Mouse (Mus musculus): ENCODE data around the gene Gga2. TPM values are rescaled to one million over a fixed set of nuclear protein-coding genes. Genes with fewer than 3 reads are reported as not detected.
A peak's percentile ranks its signal among the peaks of the same experiment; 100 is the strongest.

Gene Gga2
- total RNA-seq, 2 experiments from 2014 or later: 27.7 to 33.5 TPM

- DNase-seq (ENCODE audit: low spot score in 2 of 2): no peak
- intact Hi-C loops (cut with DNase I): no loop called here
These were observed 5.9 kb downstream of the Gga2 start for GRCm38 (mm10) chr7:122015105-122015504.

GRCm38 (mm10) chr7:122012949-122013348 is 8.1 kb downstream of the Gga2 start:
- intact Hi-C loops (cut with DNase I): no loop called here

DNA sequence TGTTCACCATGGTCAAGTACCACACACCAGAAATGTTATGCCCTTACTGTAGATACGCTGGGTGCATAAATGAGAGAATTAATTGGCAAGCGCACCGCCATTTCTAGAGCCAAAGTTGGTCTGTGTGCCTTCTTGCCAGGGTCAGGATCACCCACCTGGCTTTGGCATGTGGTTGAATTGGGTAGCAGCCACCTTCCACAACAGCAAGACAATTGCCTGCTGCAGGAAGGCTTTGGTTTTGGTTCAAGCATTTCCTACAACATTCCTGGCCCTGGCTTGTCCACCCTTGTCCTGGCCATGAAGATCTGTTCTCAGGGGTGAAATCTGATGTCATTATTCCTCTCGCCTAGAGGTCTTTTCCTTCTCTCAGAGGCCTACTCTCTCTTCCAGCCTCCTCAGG is 8.7 kb downstream of the Gga2 start:
- no peak for DNase-seq (ENCODE audit: low spot score in 2 of 2)
- intact Hi-C loops (cut with DNase I): no loop called here

More at GRCm38 (mm10) chr7:122012949-122013348, 8.1 kb downstream of the Gga2 start:
- no peak for DNase-seq (ENCODE audit: low spot score in 2 of 2)

DNA sequence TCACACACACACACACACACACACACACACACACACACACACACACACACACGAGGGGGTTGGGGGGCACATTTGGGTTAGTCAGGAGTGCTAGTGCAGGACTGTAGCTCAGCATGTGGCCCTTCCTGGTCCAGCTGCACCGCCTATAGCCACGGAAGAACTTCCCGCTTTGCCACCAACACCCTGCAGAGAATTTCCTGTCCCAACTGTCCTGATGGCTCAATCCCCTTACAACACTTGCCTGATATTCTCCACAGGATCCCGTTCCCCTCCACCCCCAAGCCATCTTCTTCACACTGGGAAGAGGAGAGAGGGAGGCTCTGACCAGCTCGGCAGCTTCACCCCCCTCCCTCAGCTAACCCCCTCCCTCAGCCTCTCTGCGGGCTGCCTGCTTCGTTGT is 20.6 kb downstream of the Gga2 start:
- DNase-seq (ENCODE audit: low spot score in 2 of 2): no peak
- intact Hi-C loops (cut with DNase I): no loop called here

GRCm38 (mm10) chr7:121995961-121996360 is 25.1 kb downstream of the Gga2 start:
- DNase-seq (ENCODE audit: low spot score in 2 of 2): no peak
- intact Hi-C loops (cut with DNase I): no loop called here

GRCm38 (mm10) chr7:121981307-121981871 is 39.6 kb downstream of the Gga2 start, which contains the start of gene Cog7:
Gene Cog7, minus strand, starts transcription at chr7:121981711.
- peak; percentile 93 to 94 for DNase-seq (ENCODE audit: low spot score in 2 of 2)
- intact Hi-C loops (cut with DNase I): no loop called here

GRCm38 (mm10) chr7:121975031-121975430 is 46.0 kb downstream of the Gga2 start:
- intact Hi-C loops (cut with DNase I): no loop called here

GRCm38 (mm10) chr7:121971698-121972097 is 49.3 kb downstream of the Gga2 start:
- DNase-seq (ENCODE audit: low spot score in 2 of 2): no peak
- intact Hi-C loops (cut with DNase I): no loop called here

More at GRCm38 (mm10) chr7:121975031-121975430, 46.0 kb downstream of the Gga2 start:
- DNase-seq (ENCODE audit: low spot score in 2 of 2): peak; percentile 48 to 63

DNA sequence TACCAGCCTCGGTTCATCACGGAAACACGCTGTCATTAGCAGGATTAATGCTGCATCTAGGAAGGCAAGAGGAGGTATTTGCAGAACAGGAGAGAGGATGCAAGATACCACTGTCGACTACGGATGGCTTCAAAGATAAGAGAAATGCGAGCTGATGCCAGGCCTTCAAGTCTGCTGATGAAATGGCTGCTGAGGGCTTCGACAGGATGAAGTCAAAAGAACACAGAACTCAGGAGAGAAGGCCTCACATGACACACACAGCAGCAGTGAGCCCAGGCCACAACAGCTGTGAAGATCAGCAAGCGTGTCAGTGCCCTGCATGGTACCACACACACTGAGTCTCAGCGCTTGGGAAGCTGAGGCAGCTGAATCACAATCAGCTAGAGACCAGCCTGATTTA is 50.8 kb downstream of the Gga2 start:
- intact Hi-C loops (cut with DNase I): no loop called here
- no peak for DNase-seq (ENCODE audit: low spot score in 2 of 2)

GRCm38 (mm10) chr7:121968816-121969215 is 52.2 kb downstream of the Gga2 start:
- intact Hi-C loops (cut with DNase I): no loop called here

DNA sequence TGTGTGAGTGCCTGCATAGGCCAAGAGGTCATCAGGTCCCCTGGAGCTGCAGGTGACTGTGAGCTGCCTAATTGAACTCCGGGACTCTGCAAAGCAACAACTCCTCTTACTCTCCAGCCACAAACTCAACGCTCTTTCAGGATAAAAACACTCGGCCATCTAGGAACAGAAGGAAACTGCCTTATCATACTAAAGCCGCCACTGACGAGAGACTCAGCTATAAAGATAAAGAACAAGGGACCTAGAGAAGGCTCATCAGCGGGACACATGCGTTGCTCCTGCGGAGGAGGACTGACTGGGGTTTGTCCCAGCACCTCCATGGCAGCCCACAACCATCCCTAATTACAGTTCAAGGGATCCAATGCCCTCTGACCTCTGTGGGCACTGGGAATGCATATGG is 52.8 kb downstream of the Gga2 start:
- intact Hi-C loops (cut with DNase I): no loop called here
- DNase-seq (ENCODE audit: low spot score in 2 of 2): no peak

More at GRCm38 (mm10) chr7:121968816-121969215, 52.2 kb downstream of the Gga2 start:
- no peak for DNase-seq (ENCODE audit: low spot score in 2 of 2)

GRCm38 (mm10) chr7:121966169-121966568 is 54.9 kb downstream of the Gga2 start:
- DNase-seq (ENCODE audit: low spot score in 2 of 2): no peak
- intact Hi-C loops (cut with DNase I): no loop called here

GRCm38 (mm10) chr7:121963883-121964398 is 57.1 kb downstream of the Gga2 start:
- DNase-seq (ENCODE audit: low spot score in 2 of 2): peak; percentile 58 to 79

DNA sequence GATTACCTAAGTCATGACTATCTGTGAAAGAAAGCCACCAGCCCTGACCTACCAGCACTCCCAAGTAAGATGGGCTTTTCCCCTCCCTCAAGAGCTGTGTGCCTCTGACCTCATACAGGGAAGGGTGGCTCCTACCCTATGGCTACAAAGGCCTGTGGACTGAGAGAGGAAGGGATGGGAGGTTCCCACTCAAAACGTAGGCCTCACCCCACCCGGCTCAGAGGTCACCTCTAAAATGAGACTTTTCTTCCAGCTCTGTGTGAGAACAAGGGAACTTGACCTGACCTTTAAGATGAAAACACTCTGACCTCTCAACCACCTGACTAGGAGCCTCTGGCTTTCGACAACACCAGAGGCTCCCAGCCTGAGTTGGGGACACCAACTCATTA is 58.5 kb downstream of the Gga2 start:
- no peak for DNase-seq (ENCODE audit: low spot score in 2 of 2)
- intact Hi-C loops (cut with DNase I): loop anchor here (5.0 kb wide), 1 partner anchor 475 kb away; no protein-coding TSS in a partner anchor

More at GRCm38 (mm10) chr7:121963883-121964398, 57.1 kb downstream of the Gga2 start:
- intact Hi-C loops (cut with DNase I): loop anchor here (1.0 to 5.0 kb wide), 2 partner anchors 230 to 477 kb away; partner anchors contain the start of gene Scnn1g

GRCm38 (mm10) chr7:121961913-121962570 is 59.0 kb downstream of the Gga2 start:
- intact Hi-C loops (cut with DNase I): loop anchor here (5.0 kb wide), 1 partner anchor 475 kb away; no protein-coding TSS in a partner anchor
- DNase-seq (ENCODE audit: low spot score in 2 of 2): no peak

GRCm38 (mm10) chr7:121955802-121956201 is 65.2 kb downstream of the Gga2 start:
- DNase-seq (ENCODE audit: low spot score in 2 of 2): no peak

GRCm38 (mm10) chr7:121954891-121955669 is 65.9 kb downstream of the Gga2 start:
- DNase-seq (ENCODE audit: low spot score in 2 of 2): no peak
- intact Hi-C loops (cut with DNase I): no loop called here

More at GRCm38 (mm10) chr7:121955802-121956201, 65.2 kb downstream of the Gga2 start:
- intact Hi-C loops (cut with DNase I): no loop called here

DNA sequence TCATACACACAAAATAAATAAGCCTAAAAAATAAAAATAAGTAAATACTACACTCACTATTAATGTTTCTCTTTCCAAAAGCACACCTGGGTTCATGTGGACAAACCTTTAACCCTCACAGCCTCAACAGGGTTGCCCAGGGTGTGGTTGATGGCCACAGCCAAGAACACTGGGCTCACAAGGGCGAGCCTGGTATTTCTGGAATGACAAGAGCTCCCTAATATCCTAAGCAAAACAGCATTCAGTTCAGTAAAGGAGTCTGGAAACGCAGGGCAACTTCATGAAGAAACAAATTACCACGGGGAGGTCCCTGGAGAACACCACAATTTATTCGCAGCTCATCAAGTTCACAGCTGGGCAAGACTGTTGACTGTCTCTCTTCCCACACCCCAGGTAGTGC is 73.5 kb downstream of the Gga2 start:
- intact Hi-C loops (cut with DNase I): no loop called here
- DNase-seq (ENCODE audit: low spot score in 2 of 2): no peak

DNA sequence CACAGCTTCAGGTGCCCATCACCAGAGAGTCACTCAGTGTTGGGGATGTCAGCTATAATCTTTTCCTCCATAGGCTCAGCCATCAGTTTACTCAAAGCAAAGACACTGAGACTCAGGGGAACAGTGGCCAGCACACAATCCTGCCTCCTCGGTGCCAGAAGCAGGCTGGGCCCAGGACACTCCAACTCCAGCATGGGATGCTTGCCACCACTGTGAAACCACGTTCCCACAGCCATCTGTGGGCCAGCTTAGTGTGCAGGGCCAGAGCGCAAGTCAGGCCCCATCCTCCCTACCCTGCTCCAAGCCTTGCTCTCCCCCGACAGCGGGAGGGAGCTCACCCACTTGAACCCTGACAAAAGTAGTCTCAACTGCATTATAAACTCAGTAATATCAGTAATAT is 74.8 kb downstream of the Gga2 start:
- intact Hi-C loops (cut with DNase I): no loop called here
- DNase-seq (ENCODE audit: low spot score in 2 of 2): no peak

GRCm38 (mm10) chr7:121942371-121942770 is 78.7 kb downstream of the Gga2 start:
- no peak for DNase-seq (ENCODE audit: low spot score in 2 of 2)
- intact Hi-C loops (cut with DNase I): no loop called here

Measured in left cerebral cortex, postnatal 25 days (tissue).